Mouse (Mus musculus) kidney, postnatal 0 days (tissue): ENCODE results near the gene Flrt1. TPM values are rescaled to one million over a fixed set of nuclear protein-coding genes. Genes with fewer than 3 reads are reported as not detected.
"Not testable (repeated sequence)": the region's sequence is repeated elsewhere in the genome, so short reads cannot be mapped to it uniquely, and the experiment has no call there.

Experiments used
- ATAC-seq: fragments of 200-750 bp; cut with Nextera tagmentation; replicated peaks from 2 replicates; pipeline ENCODE4 v1.8.0; 2017; ENCODE audit warnings: low read depth, moderate number of reproducible peaks, moderate TSS enrichment, moderate library complexity; ENCODE audit not compliant: low FRiP score
- DNase-seq: peaks from one replicate; pipeline ENCODE4 v3.0.0-alpha.2; 2016; ENCODE audit warnings: low spot score
- H3K27ac ChIP-seq: fragments of 300-500 bp; sonication (generic); 2 replicates; pipeline ENCODE4 v1.5.1; 2014; ENCODE audit warnings: mild to moderate bottlenecking
- H3K27me3 ChIP-seq: fragments of 300-500 bp; sonication (generic); 2 replicates; pipeline ENCODE4 v1.6.1; 2014; ENCODE audit warnings: low read length, mixed read lengths; ENCODE audit not compliant: insufficient read depth
- H3K36me3 ChIP-seq: fragments of 300-500 bp; sonication (generic); 2 replicates; pipeline ENCODE4 v1.6.1; 2014; ENCODE audit warnings: low read length, mixed read lengths; ENCODE audit not compliant: insufficient read depth
- H3K4me1 ChIP-seq: fragments of 300-500 bp; sonication (generic); replicated peaks from 2 replicates; pipeline ENCODE4 v1.6.1; 2014; ENCODE audit warnings: antibody characterized with exemption, low read length, mixed read lengths; ENCODE audit not compliant: insufficient read depth
- H3K4me2 ChIP-seq: fragments of 300-500 bp; sonication (generic); 2 replicates; pipeline ENCODE4 v1.6.1; 2014; ENCODE audit warnings: mild to moderate bottlenecking, low read length, moderate library complexity, mixed read lengths
- H3K4me3 ChIP-seq: fragments of 300-500 bp; sonication (generic); replicated peaks from 2 replicates; pipeline ENCODE4 v1.5.1; 2014; ENCODE audit warnings: low read depth, low read length
- H3K9ac ChIP-seq: fragments of 300-500 bp; sonication (generic); 2 replicates; pipeline ENCODE4 v1.6.1; 2014; ENCODE audit warnings: low read depth, low read length
- H3K9me3 ChIP-seq: fragments of 300-500 bp; sonication (generic); replicated peaks from 2 replicates; pipeline ENCODE4 v1.6.1; 2016; ENCODE audit warnings: low read length, inconsistent platforms, mixed read lengths
- CTCF ChIP-seq: IDR thresholded peaks from 2 replicates; pipeline ENCODE4 v1.5.1; 2016; ENCODE audit warnings: antibody characterized with exemption, low read depth, mild to moderate bottlenecking, moderate library complexity
- WGBS: fragments of 180-500 bp; shearing (Covaris S2); extraction: QIAGEN DNeasy Blood & Tissue Kit; methylation state at CpG from one replicate; pipeline ENCODE4 v1.1.7; 2014; 5-methylcytosine and 5-hydroxymethylcytosine counted together
- polyA plus RNA-seq: library from polyadenylated mRNA; unstranded; fragments of >200 nt; fragmentation: Nextera tagmentation; extraction: Ambion mirVana; gene quantifications from 2 replicates; pipeline ENCODE4 v1.2.1, GENCODE M21; 2015

The Flrt1 gene
- polyA plus RNA-seq, 1 experiment from 2014 or later = 4.8 TPM

GRCm38 (mm10) chr19:7077666-7078065, 27.9 kb downstream of the Flrt1 start:
- Histone ChIP-seq H3K4me3 (no peak overlapping the region), H3K27me3 (no peaks in the 10 kb centered on the region), H3K9me3 (no peaks in the 10 kb centered on the region), H3K9ac (no peak overlapping the region), H3K27ac (peak overlapping the region; percentile 13; the same call in 1 of the 2 replicates), H3K36me3 (no peaks in the 10 kb centered on the region), H3K4me1 (peaks cover 6% of the 10 kb centered on the region; the same call in 1 of the 2 replicates), H3K4me2 (no peak overlapping the region)
- DNase-seq = no peak
- no peak for ATAC-seq
- WGBS = 30% methylated on average over 9 of the region's 9 CpGs
- no peak for TF ChIP-seq CTCF

DNA sequence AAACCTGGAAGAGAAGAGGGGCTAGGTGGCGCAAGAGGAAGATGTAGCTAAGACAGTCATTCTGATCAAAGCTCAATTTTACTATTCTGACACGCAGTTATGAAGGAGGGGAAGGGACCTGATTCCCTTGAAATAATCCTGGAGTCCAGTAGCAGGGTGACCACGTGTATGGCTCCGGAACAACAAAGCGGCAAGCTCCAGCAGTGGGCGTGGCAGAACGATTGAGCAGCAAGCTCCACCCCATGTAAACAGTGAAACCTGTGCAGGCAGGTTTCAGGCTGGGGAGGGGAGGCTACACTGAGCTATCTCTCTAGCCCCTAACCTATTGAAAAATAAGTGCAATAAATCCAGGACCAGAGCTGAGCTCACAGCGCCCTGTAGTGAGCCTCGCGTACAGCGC, 30.2 kb downstream of the Flrt1 start:
- not testable (repeated sequence) for H3K27me3 ChIP-seq, H3K4me3 ChIP-seq, H3K9ac ChIP-seq, ATAC-seq, DNase-seq, H3K4me1 ChIP-seq, H3K9me3 ChIP-seq, H3K4me2 ChIP-seq, H3K27ac ChIP-seq, H3K36me3 ChIP-seq
- 79% methylated on average over 11 of the region's 11 CpGs for WGBS

DNA sequence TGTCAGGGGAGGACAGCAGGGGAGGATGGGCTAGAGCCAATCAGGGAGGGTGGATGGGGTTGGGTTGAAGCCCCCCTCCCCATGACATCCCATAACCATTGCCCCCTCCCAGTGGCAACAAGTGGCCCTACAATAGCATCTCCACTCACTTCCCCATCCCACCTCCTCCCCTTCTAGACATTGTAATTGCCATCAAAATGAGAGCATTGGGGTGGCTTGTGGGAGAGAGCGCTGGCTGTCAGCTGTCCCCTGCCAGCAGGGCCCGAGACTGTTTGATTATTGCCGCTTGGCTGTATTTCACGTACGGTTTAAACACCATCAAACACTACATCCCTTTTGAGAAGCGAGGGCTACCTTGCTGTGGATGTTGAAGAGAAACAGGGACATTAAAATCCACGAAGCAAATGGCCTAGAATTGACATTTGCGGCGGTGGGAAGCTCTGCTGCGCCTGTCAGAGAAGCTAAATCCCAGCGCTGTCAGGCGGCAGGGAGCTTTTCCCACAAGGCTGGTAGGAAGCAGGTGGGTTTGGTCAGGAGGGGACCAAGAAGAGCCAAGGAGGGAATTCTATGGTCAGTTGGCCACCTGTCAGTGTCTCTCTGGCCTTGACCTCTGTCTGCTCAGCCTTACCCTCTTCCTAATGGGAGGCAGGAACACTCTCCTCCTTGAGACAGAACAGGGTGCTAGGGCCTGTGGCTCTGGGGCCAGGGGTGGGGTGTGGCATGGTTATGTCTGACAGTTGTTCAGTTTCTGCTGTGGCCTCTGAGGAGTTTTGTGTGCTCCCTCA, 31.3 kb downstream of the Flrt1 start:
- WGBS = 57% methylated on average over 12 of the region's 12 CpGs
- no peak for ATAC-seq

GRCm38 (mm10) chr19:7072221-7072620, 33.3 kb downstream of the Flrt1 start:
- no peak for TF ChIP-seq CTCF
- Histone ChIP-seq H3K27ac (peak overlapping the region; percentile 65), H3K4me3 (no peak overlapping the region), H3K4me2 (no peak overlapping the region), H3K27me3 (no peaks in the 10 kb centered on the region), H3K9me3 (no peaks in the 10 kb centered on the region), H3K36me3 (no peaks in the 10 kb centered on the region), H3K9ac (no peak overlapping the region), H3K4me1 (peaks cover 19% of the 10 kb centered on the region)
- DNase-seq (no peak), ATAC-seq (0 out of 2 replicates have a peak, but pooled peaks have one; percentile 14)
- 21% methylated on average over 6 of the region's 6 CpGs for WGBS

More for the DNA sequence above, 31.3 kb downstream of the Flrt1 start:
- no peak for DNase-seq
- H3K27ac ChIP-seq = no peak overlapping the region
- H3K4me3 ChIP-seq = no peak overlapping the region
- no peak overlapping the region for H3K4me2 ChIP-seq
- no peaks in the 10 kb centered on the region for H3K27me3 ChIP-seq
- H3K9ac ChIP-seq = no peak overlapping the region
- peaks cover 17% of the 10 kb centered on the region for H3K4me1 ChIP-seq
- TF ChIP-seq CTCF = no peak
- H3K36me3 ChIP-seq = no peaks in the 10 kb centered on the region
- no peaks in the 10 kb centered on the region for H3K9me3 ChIP-seq

- H3K4me1 ChIP-seq = peaks cover 30% of the 10 kb centered on the region
- WGBS = 23% methylated on average over 4 of the region's 4 CpGs
- H3K27me3 ChIP-seq = no peaks in the 10 kb centered on the region
- no peak overlapping the region for H3K9ac ChIP-seq
- no peak overlapping the region for H3K27ac ChIP-seq
- H3K4me2 ChIP-seq = peak overlapping the region; percentile 42; the same call in 1 of the 2 replicates
- H3K4me3 ChIP-seq = no peak overlapping the region
- DNase-seq = no peak
- ATAC-seq = no peak
- no peaks in the 10 kb centered on the region for H3K36me3 ChIP-seq
- no peak for TF ChIP-seq CTCF
- H3K9me3 ChIP-seq = no peaks in the 10 kb centered on the region
These were observed 34.8 kb downstream of the Flrt1 start for GRCm38 (mm10) chr19:7070775-7071174.

DNA sequence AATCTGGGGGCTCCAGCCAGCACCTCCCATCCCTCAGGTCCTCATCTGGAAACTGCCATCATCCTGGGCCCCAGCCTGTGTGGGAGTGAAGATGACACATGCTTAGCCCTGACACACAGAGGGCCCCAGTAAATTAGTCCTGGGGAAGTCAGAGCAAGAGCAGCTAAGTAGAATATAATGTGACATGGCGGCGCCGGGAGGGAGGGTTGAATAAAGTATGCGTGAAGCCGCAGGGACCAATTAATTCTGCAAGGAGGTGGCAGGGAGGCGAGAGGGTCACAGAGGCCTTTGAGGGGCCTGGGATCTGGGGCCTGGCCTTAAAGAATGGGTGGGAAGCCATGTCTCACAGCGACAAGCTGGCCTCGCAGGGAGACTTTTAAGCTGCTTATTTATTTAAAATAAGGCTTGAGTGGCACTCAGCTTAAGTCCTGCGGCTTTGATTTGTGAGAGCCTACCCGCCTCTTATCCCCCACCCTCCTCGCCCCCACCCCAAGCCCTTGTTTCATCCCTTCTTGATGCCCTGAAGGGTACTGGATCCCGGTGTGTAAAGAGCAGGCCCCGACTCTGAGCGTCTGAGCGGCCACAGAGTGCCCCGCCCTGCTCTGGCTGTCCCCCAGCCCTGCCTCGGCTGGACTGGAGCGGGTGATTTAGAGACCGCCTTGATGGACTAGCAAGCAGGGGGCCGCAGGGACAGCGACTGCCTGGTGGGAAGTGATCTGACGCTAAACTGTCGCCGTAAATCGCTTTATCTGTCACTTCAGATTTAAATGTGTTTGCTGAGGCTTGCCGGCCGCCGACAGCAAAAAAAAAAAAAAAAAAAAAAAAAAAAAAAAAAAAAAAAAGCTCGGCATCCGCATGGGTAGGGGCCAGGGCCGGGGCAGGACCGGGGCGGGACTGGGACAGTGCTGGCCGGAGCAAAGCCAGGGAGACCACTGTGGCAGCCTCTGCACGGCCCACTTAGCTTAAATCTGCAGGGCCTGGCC, 35.5 kb downstream of the Flrt1 start:
- Histone ChIP-seq H3K4me3 (no peak overlapping the region), H3K9ac (peak overlapping the region; percentile 36; the same call in 1 of the 2 replicates), H3K9me3 (no peaks in the 10 kb centered on the region), H3K27me3 (no peaks in the 10 kb centered on the region), H3K27ac (0 out of 2 replicates have a peak overlapping the region, but pooled peaks have one; percentile 25), H3K36me3 (no peaks in the 10 kb centered on the region), H3K4me1 (peaks cover 30% of the 10 kb centered on the region), H3K4me2 (peak overlapping the region; percentile 42; the same call in 1 of the 2 replicates)
- WGBS = 13% methylated on average over 34 of the region's 35 CpGs
- ATAC-seq (no peak; the same call in 1 of the 2 replicates), DNase-seq (peak; percentile 84)
- TF ChIP-seq CTCF = no peak
